Mouse (Mus musculus) forebrain, postnatal 0 days (tissue): ENCODE results near the gene Nlk. TPM values are rescaled to one million over a fixed set of nuclear protein-coding genes. Genes with fewer than 3 reads are reported as not detected.
"Not testable (repeated sequence)": the region's sequence is repeated elsewhere in the genome, so short reads cannot be mapped to it uniquely, and the experiment has no call there.

Experiments used
- ATAC-seq: fragments of 200-750 bp; cut with Nextera tagmentation; 2 replicates; pipeline ENCODE4 v1.8.0; 2017; ENCODE audit warnings: mild to moderate bottlenecking, moderate library complexity
- DNase-seq: peaks from one replicate; pipeline ENCODE4 v3.0.0-alpha.2; 2015
- H3K27ac ChIP-seq: fragments of 300-500 bp; sonication (generic); 2 replicates; pipeline ENCODE4 v1.5.1; 2014; ENCODE audit warnings: low read depth, mild to moderate bottlenecking, antibody characterized with exemption, low read length, moderate library complexity, mixed read lengths
- H3K27me3 ChIP-seq: fragments of 300-500 bp; sonication (generic); 2 replicates; pipeline ENCODE4 v1.6.1; 2014; ENCODE audit warnings: mild to moderate bottlenecking, low read length, mixed read lengths; ENCODE audit not compliant: insufficient read depth
- H3K36me3 ChIP-seq: fragments of 300-500 bp; sonication (generic); 2 replicates; pipeline ENCODE4 v1.6.1; 2014; ENCODE audit warnings: mild to moderate bottlenecking, moderate library complexity; ENCODE audit not compliant: insufficient read depth
- H3K4me1 ChIP-seq: fragments of 300-500 bp; sonication (generic); 2 replicates; pipeline ENCODE4 v1.6.1; 2014; ENCODE audit warnings: antibody characterized with exemption; ENCODE audit not compliant: insufficient read depth
- H3K4me2 ChIP-seq: fragments of 300-500 bp; sonication (generic); 2 replicates; pipeline ENCODE4 v1.6.1; 2014; ENCODE audit warnings: low read depth, mild to moderate bottlenecking, moderate library complexity
- H3K4me3 ChIP-seq: fragments of 300-500 bp; sonication (generic); 2 replicates; pipeline ENCODE4 v1.5.1; 2014; ENCODE audit warnings: low read depth, low read length, mixed read lengths
- H3K9ac ChIP-seq: fragments of 300-500 bp; sonication (generic); 2 replicates; pipeline ENCODE4 v1.6.1; 2014; ENCODE audit warnings: mild to moderate bottlenecking
- H3K9me3 ChIP-seq: fragments of 300-500 bp; sonication (generic); 2 replicates; pipeline ENCODE4 v1.6.1; 2016; ENCODE audit warnings: low read length
- CTCF ChIP-seq: sonication (generic); IDR thresholded peaks from 2 replicates; pipeline ENCODE4 v1.5.1; 2016; ENCODE audit warnings: antibody characterized with exemption, control low read depth, low read depth
- whole genome bisulfite sequencing: fragments of 180-500 bp; shearing (Covaris S2); extraction: QIAGEN DNeasy Blood & Tissue Kit; methylation state at CpG from one replicate; pipeline ENCODE4 v1.1.7; 2014; 5-methylcytosine and 5-hydroxymethylcytosine counted together
- polyA plus RNA-seq: library from polyadenylated mRNA; unstranded; fragments of >200 nt; fragmentation: Nextera tagmentation; extraction: Ambion mirVana; gene quantifications from 2 replicates; pipeline ENCODE4 v1.2.1, GENCODE M21; 2015
- total RNA-seq: library from RNA; depleted of rRNA; stranded (reverse); fragments of >200 nt; gene quantifications from 2 replicates; pipeline ENCODE4 v1.2.3, GENCODE M21; 2014

The Nlk gene
- total and polyA plus RNA-seq, 2 experiments from 2014 or later, result 27.8 to 43.1 TPM

DNA sequence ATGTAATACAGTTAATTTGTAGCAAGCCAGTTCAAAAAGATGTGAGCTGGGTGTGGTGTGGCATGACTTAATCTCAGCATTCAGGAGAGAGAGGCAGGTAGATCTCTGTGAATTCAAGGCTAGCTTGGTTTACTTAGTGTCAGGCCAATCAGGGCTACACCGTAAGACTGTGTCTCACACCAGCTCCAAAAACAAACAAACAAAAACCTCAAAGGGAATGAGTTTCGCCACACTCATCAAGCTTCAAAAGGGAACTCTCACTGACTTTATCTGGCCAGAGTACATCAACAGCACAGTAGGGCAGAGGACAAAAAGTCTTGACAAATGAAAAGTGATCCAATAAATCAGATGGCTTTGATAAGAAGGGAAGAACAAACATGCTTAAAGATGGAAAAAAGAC is 122.2 kb downstream of the Nlk start:
- H3K4me3 ChIP-seq, result no peak overlapping the region
- no peak for TF ChIP-seq CTCF
- no peak overlapping the region for H3K9ac ChIP-seq
- DNase-seq (no peak), ATAC-seq (no peak)
- no peak overlapping the region for H3K27ac ChIP-seq
- peaks cover 34% of the 10 kb centered on the region for H3K36me3 ChIP-seq
- no peaks in the 10 kb centered on the region for H3K27me3 ChIP-seq
- no peak overlapping the region for H3K4me2 ChIP-seq
- 87% methylated on average over 2 of the region's 2 CpGs for whole genome bisulfite sequencing
- H3K4me1 ChIP-seq, result no peaks in the 10 kb centered on the region
- H3K9me3 ChIP-seq, result no peaks in the 10 kb centered on the region

DNA sequence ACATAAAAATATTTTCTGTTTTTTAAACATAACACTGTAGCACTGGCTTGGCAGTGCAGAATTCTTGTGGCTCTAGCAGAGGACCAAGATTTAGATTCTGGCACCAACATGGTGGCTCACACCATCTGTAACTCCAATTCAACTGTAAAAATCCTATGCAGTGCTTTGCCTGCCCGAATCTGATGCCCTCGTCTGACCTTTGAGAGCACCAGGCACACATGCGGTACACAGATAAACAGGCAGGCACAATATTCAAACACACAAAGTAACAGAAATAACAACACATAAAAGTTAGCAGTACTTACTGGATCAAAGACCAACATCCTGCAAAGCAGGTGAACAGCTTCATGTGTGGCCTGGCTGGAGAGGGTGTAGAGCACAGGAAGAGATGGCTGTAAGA is 122.6 kb downstream of the Nlk start:
- TF ChIP-seq CTCF, result no peak
- Histone ChIP-seq H3K27me3 (no peaks in the 10 kb centered on the region), H3K27ac (no peak overlapping the region), H3K4me3 (no peak overlapping the region), H3K36me3 (peaks cover 32% of the 10 kb centered on the region), H3K4me1 (no peaks in the 10 kb centered on the region), H3K9ac (no peak overlapping the region), H3K4me2 (no peak overlapping the region), H3K9me3 (no peaks in the 10 kb centered on the region)
- no peak for ATAC-seq
- WGBS, result 90% methylated on average over 3 of the region's 3 CpGs
- no peak for DNase-seq

DNA sequence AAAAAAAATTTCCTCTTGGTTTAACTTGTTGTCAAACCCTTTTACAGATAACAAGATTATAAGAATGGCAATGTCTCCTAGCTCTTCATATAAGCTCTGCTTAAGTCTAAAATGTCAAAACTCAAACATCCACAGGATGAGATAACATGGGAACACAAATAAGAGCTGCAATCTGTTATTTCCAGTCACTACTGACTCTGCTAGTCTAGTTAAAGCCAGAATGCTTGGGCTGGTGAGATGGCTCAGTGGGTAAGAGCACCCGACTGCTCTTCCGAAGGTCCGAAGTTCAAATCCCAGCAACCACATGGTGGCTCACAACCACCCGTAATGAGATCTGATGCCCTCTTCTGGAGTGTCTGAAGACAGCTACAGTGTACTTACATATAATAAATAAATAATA is 123.1 kb downstream of the Nlk start:
- not testable (repeated sequence) for H3K4me2 ChIP-seq, H3K27me3 ChIP-seq, H3K9ac ChIP-seq, ATAC-seq, H3K4me1 ChIP-seq, H3K9me3 ChIP-seq, H3K4me3 ChIP-seq, DNase-seq, H3K27ac ChIP-seq
- WGBS, result 99% methylated on average over 3 of the region's 4 CpGs
- peaks cover 32% of the 10 kb centered on the region for H3K36me3 ChIP-seq

GRCm38 (mm10) chr11:78571854-78572253 is 125.3 kb downstream of the Nlk start:
- TF ChIP-seq CTCF, result no peak
- no peak overlapping the region for H3K27ac ChIP-seq
- H3K27me3 ChIP-seq, result no peaks in the 10 kb centered on the region
- H3K9ac ChIP-seq, result no peak overlapping the region
- ATAC-seq, result no peak
- H3K9me3 ChIP-seq, result no peaks in the 10 kb centered on the region
- no peaks in the 10 kb centered on the region for H3K4me1 ChIP-seq
- 86% methylated on average over 6 of the region's 6 CpGs for WGBS
- H3K4me3 ChIP-seq, result no peak overlapping the region
- no peak for DNase-seq
- peaks cover 23% of the 10 kb centered on the region for H3K36me3 ChIP-seq
- H3K4me2 ChIP-seq, result no peak overlapping the region

- H3K27ac ChIP-seq, result no peak overlapping the region
- no peak overlapping the region for H3K4me2 ChIP-seq
- peaks cover 18% of the 10 kb centered on the region for H3K36me3 ChIP-seq
- H3K9ac ChIP-seq, result no peak overlapping the region
- TF ChIP-seq CTCF, result no peak
- H3K27me3 ChIP-seq, result no peaks in the 10 kb centered on the region
- WGBS, result 82% methylated on average over 8 of the region's 8 CpGs
- H3K4me3 ChIP-seq, result no peak overlapping the region
- no peaks in the 10 kb centered on the region for H3K9me3 ChIP-seq
- DNase-seq (no peak), ATAC-seq (no peak)
- H3K4me1 ChIP-seq, result no peaks in the 10 kb centered on the region
Measured at GRCm38 (mm10) chr11:78571441-78571840, 125.7 kb downstream of the Nlk start.

GRCm38 (mm10) chr11:78569806-78570205 is 127.4 kb downstream of the Nlk start:
- Histone ChIP-seq H3K4me1 (no peaks in the 10 kb centered on the region), H3K4me3 (no peak overlapping the region), H3K27ac (no peak overlapping the region), H3K9me3 (no peaks in the 10 kb centered on the region), H3K36me3 (peaks cover 18% of the 10 kb centered on the region), H3K4me2 (no peak overlapping the region), H3K9ac (no peak overlapping the region), H3K27me3 (no peaks in the 10 kb centered on the region)
- ATAC-seq (no peak), DNase-seq (no peak)
- WGBS, result 84% methylated on average over 3 of the region's 3 CpGs
- TF ChIP-seq CTCF, result no peak

DNA sequence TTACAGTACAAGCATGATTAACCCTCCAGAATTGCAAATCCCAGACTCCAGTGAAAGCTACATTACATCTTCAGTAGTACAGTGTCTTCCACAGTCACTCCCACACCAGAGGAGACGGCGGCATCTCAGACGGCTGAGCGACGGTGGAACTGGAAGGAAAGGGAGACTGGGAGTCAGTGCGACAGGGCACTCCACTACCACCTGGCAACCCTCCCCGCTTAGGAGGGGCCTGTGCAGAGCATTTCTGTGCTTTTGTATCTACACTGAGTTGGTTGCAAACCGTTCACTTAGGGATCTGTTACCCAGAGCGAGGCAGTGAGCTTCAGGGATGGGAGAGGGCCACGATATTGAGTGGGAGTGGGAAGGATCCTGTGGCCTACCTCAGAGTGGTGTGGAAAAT is 128.3 kb downstream of the Nlk start:
- ATAC-seq (no peak), DNase-seq (no peak)
- no peak for TF ChIP-seq CTCF
- H3K27me3 ChIP-seq, result no peaks in the 10 kb centered on the region
- H3K36me3 ChIP-seq, result peaks cover 14% of the 10 kb centered on the region
- H3K4me1 ChIP-seq, result no peaks in the 10 kb centered on the region
- no peak overlapping the region for H3K4me3 ChIP-seq
- no peak overlapping the region for H3K27ac ChIP-seq
- WGBS, result 86% methylated on average over 10 of the region's 10 CpGs
- no peaks in the 10 kb centered on the region for H3K9me3 ChIP-seq
- no peak overlapping the region for H3K9ac ChIP-seq
- H3K4me2 ChIP-seq, result no peak overlapping the region

- TF ChIP-seq CTCF, result no peak
- WGBS, result 92% methylated on average over 6 of the region's 6 CpGs
- ATAC-seq (no peak), DNase-seq (no peak)
- H3K4me3 ChIP-seq, result no peak overlapping the region
- H3K4me1 ChIP-seq, result no peaks in the 10 kb centered on the region
- no peaks in the 10 kb centered on the region for H3K27me3 ChIP-seq
- H3K4me2 ChIP-seq, result no peak overlapping the region
- peaks cover 13% of the 10 kb centered on the region for H3K36me3 ChIP-seq
- no peak overlapping the region for H3K27ac ChIP-seq
- H3K9me3 ChIP-seq, result no peaks in the 10 kb centered on the region
- H3K9ac ChIP-seq, result no peak overlapping the region
Measured at GRCm38 (mm10) chr11:78567614-78568013, 129.6 kb downstream of the Nlk start.
